Mouse (Mus musculus): ENCODE measurements around the gene Otud7a.

The Otud7a gene

DNA sequence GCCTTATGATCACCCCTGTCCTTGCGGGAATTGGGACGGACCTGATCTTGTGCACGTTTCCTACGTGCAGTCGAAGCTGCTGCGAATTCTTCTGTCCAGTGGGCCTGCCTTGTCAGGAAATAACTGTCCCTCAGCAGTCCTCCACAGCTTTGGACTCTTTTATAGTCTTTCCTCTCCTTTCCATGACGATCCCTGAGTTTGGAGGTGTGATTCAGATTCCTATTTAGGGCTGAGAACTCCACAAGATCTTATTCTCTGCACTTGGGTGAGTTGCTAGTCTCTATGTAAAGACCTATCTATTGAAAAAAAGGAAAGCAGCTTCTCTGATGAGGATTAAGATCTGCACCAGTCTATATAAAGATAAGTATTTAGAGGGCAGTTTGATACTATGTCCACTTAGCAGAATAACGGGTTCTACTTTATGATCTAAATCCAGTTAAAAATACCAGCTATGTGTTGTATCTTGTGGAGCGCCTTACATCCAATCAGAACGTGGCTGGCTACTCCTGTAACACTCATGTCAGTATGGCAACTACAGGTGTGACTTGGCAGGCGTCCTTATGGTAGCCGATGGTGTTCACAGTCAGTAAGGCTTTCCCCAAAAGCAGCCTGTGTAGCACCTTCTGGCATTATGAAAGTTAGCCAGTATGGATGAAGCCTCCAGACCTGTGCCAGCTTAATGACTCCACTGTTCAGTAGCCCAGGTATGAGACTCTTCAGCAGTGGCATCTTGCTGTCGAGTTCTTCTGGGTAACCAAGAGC is 274.8 kb downstream of the Otud7a start:
- peak; percentile 38 for DNase-seq

DNA sequence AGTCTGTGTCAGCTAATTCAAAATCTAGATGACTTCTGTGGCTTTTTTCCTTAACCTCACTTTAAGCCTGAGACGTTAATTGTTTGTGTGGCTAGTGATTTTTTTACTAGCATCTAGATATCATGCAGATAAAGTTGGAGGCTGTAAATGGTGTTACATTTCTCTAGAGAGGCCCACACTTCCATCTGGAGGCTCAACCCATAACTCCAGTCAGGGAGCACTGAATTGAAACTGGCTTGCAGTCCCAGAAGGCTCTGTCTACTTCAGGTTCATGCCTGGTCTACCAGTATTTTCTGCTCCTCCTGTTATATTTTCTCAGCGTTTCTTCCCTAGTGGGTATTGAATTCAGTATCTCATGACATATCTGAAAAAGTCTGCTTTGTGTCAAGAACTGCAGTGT is 276.1 kb downstream of the Otud7a start:
- DNase-seq, result no peak

DNA sequence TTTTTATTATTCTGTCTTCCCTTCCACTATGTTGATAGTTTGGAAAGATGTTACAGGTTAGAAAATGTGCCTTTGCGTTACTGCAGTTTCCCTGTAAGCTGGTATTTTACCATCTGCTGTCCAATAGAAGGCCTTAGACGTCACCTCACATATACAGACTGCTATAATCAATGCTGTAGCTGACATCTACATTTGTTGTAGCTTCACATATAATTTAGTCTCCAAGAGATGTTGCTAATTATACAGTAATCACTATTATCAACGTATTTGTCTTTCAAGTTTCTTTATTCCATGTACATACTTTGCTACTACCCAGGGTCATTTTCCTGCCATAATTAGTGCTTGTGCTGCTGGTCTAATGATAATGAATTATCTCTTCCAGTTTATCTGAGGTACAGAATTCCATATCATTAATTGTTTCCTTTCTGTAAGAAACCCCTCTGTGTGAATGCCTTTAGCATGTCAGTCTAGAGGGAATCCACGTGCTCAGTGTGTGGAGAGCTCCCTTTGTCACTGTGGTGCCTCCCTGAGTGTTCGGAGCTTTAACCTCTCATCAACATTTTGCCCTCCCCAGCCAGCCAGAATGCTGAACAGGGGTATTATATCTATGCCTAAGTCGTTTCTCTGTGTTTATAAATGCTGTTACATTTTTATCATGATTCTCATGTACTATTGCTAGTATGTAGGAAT is 280.6 kb downstream of the Otud7a start:
- no peak for DNase-seq

DNA sequence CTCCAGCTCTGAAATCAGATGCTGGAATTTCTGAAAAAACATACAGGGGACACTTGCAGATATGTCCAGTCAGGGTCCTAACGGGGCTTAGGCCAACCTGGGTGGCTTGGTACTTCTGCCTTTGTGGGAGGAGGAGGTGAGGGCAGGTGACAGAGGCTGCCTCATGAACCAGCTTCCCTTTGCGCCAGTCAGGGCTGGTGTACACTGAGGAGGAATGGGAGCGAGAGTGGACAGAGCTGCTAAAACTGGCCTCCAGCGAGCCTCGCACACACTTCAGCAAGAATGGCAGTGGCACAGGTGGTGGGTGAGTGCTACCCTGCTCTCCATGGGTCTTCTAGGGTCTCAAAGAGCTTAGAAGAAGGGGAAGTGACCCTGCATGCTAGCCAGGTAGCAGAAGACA is 285.1 kb downstream of the Otud7a start:
- no peak for DNase-seq

DNA sequence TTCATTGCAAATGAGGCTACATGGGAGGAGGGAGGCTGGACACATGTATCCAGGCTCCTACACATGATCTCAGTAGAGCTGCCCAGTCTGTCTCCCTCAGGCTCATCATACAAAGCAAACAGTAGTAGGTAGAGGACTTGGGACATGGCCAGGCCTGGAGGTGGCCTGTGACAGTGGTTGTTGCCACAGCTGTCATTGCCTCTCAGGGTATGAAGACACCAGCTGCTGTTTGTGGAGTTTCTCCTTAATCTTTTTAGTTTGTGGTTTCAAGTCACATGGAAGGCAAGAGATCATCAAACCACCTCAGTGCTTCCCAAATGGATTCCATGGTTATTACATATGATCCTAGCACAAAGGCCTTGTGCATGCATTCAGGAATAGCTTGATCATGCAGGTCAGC is 285.5 kb downstream of the Otud7a start:
- DNase-seq, result no peak

DNA sequence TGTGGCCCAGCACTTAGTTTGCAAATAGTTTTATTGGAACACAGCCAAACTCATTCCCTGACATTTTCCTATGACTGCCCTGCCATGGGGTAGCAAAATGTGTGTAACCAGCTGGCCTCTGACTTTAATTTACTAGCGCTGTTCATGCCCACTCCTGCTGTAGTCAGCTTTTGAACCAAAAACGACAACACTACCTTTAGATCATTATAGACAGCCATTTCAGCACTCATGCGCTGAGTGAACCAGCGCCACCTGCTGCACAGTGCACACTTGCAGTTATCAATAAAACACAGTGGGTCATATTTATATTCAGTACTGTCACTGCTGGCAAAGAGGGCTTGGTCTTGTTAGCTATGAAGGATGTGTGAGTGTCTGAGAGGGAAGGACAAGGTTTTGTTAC is 293.2 kb downstream of the Otud7a start:
- DNase-seq, result no peak

DNA sequence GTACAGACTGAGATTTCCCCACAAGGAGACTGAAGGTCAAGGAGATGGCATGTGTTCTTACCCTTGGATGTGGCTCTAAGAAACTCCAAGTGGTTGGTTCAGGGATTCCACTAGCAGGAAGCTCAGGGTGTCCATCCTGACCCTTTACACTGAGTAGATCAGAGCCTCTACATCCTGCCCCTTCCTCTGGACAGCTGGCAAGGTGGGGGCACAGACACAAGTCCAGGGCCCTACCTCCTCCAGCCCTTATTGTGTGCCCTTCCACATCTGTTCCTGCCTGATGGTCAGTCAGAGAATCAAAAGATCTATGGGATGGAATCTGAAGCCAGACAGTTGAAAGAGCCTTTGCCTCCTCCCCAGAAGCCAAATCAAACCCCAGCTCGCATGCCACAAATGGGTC is 293.6 kb downstream of the Otud7a start:
- no peak for DNase-seq

DNA sequence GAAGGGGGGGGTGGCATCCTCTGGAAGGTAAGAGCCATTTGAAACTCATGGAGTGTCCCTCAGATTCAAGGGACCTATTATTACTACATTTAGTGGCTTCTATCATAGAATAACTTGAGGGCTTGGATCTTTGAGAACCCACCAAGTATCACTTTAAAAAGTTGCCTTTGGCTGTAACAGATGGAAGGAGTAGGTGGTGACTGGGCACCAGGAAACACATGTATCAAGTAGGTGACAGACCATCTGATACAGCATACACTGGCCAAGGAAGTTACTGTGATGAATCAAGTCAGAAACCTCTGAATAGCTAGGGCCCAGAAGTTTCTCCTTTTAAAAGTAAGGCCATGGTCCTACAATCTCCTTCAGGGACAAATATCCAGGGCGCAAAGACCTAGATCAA is 298.6 kb downstream of the Otud7a start:
- DNase-seq, result no peak

DNA sequence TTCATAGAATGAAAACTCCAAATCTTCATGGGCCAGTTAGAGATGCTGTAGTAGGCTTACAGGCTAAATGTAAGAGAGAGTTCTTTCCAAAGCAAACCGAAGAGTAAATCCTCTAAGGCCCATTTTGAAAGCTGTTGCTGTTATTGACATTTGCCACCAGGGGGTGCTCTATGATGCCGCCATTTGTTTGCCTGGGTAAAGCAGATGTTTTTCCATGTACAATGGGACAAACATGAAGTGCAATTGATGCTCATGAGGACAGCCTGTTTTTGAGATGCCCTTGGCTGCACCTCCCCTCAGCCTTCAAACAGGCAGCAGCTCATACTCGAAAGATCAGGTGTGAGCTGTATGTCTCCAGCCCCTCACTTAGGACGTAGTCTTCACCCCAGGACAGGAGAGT is 307.5 kb downstream of the Otud7a start:
- DNase-seq, result peak; percentile 66

DNA sequence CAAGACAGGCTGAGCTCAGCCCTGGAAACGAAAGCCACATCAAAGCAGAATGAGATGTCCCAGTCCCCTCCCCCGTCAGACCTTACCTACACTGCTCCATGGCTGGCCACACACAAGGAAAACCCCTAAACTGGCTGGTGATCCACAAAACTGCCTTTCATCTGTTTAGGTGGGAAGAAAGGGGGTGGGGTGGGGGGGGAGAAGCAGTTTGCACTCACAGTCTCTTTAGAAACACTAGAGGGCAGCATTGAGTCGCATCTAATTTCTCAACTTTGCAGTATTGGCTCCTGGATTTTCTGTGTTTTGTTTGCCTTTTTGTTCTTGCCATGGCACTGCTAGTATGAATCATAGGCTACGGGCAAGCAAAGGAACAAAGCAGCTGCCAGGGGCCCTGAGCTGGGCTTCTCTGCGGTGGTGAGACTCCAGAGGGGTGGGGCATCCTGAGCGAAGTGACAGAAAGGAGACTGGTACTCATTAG is 308.8 kb downstream of the Otud7a start:
- peak; percentile 70 for DNase-seq

DNA sequence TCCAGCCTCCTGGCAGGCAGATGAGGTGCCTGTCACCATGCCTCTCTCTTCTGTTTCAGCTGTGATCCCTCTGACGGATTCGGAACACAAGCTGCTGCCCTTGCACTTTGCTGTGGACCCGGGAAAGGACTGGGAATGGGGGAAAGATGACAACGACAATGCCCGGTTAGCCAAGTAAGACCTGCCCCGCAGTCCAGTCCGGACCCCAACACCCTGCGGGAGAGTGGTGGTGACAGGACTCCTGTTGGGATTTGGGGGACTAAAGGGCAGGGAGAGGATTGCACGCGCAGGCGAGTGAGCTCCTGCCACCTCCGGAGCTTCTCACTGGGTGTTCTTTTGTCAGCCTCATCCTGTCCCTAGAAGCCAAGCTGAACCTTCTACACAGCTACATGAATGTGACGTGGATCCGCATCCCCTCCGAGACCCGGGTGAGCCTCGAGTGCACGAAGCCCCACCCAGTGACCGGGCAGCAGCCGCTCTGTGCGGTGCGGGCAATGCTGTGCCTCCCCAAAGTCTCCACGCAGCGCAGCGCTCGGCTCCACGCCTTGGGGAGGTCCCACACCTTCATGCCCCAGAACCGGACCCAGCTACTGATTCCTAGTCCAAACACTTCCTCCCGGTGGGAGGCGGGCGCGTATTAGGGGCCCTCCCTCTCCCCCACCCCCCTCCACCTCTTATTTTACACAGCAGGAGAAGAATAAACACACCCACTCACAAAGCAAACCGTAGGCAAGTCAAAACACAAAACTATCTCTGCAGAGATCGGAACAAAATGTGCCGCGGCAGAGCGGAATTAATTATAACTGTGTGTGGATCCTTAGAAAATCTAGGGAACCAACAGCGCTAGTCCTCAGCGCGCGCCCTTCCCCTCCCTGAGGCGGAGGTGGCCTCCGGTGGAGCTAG is 310.3 kb downstream of the Otud7a start:
- DNase-seq, result peak; percentile 34

DNA sequence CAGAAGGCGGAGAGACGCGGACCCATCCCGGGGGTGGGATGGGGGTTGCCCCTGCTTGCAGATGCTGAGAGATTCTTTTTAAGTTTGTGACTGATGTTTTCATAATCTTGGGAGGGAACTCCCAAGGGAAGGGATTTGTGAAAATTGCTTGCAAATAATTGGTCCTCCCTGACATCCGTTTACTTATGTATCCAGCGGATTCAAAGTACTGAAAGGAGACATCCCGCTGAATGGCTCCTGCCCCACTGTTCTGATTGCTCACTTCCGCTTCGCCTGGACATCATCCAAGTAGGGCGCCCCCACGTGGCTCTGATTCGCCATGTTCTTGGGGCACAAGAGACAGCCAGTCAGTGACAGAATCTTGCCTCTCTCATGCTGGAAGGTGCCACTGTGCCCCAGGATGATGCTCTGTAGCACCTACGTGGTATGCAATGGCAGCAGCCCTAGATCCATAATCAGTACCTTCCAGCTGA is 311.0 kb downstream of the Otud7a start:
- DNase-seq, result peak; percentile 76

DNA sequence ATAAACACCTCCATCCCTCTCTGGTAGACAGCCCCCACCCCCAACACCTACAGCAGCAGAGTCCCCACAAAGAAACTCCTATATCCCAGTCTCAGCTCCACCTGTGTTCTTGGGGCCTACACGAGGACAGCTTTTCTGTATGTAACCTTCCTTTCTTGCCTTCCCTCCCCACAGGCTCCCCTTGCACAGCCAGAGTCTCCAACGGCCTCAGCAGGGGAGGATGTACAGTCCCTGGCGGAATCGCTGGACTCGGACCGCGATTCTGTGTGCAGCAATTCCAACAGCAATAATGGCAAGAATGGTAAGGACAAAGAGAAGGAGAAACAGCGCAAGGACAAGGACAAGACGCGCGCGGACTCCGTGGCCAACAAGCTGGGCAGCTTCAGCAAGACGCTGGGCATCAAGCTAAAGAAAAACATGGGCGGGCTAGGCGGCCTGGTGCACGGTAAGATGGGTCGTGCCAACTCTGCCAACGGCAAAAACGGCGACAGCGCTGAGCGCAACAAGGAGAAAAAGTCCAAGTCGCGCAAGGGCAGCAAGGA is 312.7 kb downstream of the Otud7a start:
- DNase-seq, result peak; percentile 32

DNA sequence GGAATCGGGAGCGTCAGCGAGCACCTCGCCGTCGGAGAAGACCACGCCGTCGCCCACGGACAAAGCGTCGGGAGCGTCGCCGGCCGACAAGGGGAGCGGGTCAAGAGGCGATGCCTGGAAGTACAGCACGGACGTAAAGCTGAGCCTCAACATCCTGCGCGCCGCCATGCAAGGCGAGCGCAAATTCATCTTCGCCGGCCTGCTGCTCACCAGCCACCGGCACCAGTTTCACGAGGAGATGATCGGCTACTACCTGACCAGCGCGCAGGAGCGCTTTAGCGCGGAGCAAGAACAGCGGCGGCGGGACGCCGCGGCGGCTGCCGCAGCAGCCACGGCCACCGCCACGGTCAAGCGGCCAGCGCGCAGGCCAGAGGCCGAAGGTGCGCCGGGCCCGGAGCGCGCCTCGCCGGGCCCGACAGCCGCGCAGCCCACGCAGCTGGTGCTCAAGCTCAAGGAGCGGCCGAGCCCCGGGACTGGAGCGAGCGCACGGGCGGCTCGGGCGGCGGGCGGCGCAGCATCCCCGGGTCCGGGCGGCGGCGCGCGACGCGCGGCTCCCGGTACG is 313.2 kb downstream of the Otud7a start:
- DNase-seq, result no peak

DNA sequence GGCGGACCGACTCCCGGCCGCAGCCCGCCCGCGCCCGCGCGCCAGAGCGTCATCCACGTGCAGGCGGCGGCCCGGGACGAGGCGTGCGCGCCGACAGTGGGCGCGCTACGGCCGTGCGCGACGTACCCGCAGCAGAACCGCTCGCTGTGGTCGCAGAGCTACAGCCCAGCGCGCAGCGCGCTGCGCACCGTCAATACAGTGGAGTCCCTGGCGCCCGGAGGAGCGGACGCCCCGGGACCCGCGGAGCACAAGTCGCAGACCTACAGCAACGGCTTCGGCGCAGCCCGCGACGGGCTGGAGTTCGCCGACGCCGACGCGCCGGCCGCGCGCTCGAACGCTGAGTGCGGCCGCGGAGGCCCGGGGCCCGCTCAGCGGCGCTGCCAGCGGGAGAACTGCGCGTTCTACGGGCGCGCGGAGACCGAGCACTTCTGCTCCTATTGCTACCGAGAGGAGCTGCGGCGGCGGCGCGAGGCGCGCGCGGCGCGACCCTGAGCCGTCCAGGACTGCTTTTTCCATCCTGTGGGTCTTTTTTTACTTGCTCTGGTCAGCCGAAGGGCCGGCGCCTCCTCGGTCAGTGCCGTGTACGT is 313.8 kb downstream of the Otud7a start:
- DNase-seq, result no peak

DNA sequence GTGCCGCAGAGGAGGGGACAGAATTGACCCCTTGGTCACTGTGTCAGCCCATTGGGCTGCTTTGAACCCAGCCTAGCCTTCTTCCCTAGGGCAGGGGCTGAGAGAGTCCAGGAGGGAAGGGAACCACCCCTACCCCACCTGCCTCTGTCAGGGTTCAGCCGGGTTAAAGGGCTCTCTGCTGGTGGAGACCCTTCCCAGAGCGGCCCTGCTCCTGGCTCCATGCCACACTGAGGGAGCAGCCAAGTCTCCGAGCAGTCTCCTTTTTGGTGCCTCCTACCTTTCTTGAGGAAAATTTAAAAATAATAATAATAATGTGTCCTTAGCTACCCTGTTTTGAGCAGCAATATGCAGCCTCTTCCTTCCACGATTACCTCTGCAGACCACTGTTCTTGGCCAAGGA is 315.1 kb downstream of the Otud7a start:
- DNase-seq, result no peak

DNA sequence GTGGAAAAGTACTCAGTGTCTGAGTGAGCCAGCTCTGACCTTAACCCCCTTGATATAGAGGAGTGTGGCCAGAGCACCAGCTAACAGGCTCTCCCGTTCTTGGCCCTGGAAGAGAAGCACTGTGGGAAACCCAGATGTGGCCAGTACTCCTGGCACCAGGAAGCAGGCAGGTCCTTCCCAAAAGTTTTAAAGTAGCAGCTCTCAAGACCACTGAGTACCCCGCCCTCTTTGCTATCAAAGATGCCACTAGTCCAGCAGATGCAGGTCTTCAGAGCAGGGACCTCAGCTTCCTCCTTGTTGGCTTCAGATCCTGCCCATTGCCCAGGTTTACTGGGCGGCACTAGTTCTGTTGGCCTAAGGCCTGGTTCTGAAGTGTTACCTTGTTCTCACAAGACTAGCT is 318.0 kb downstream of the Otud7a start:
- no peak for DNase-seq

DNA sequence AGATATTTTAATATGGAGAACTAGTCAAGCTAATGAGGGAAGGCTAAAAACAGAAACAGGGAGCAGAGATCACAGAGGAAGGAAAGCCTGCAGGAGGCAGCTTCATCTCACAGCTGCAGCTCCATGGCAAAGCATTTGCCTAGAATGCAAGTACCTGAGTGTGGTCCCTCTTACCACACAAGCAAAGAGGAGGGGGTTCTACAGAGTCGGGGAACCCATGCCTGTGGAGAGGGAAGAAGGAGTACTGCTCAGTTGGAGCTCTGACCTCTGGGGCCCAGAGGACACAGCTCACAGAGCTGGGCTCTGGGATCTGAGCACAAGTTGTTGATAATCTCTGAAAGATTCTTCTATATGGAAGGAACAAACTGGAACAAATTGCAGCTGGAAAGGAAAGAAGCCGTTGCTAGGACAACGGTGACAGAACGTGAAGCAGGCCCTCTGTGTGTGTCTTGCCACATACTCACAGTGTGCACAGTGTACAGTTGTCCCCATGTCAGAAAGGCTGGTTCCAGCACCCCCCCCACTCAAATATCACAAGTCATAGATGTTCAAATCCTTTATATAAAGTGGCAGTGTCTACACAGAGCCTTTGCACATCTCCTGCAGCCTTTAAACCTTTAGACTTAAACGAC is 324.0 kb downstream of the Otud7a start:
- no peak for DNase-seq

DNA sequence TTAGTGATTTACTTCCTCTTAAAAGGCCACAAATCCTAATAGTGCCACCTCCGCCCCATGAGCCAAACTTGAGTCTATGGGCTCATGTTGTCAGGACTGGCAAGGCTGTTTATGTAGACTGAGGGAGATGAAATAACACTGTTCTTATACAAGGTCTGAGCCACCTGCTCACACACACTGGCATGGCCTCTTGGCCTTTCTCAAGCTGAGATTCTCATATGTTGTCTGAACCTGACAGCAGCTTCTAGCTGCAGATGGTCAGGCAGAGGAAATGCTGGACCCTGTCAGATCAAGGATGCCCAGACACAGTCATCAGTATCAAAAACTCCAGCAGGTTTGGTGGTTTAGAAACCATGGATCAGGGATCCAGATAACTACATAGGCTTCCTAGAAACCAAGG is 328.7 kb downstream of the Otud7a start:
- no peak for DNase-seq

DNA sequence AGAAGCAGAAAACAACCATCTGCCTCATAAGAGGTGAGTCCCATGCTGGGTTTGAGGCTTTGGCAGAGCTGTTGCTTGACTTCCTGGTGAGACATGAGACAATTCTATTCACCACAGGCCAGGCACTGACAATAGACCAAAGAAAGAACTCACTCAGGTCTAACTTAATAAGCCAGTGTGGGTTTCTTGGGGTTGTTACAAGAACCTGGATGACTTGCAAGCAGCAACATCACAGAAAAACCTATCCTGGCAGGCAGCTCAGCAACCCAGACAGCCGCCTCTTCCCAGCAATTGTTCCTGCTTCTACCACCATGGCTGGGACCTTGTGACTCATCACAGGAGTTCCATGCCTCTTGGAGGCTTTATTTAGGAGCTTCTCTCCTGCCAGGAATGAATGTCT is 329.7 kb downstream of the Otud7a start:
- peak; percentile 52 for DNase-seq

DNA sequence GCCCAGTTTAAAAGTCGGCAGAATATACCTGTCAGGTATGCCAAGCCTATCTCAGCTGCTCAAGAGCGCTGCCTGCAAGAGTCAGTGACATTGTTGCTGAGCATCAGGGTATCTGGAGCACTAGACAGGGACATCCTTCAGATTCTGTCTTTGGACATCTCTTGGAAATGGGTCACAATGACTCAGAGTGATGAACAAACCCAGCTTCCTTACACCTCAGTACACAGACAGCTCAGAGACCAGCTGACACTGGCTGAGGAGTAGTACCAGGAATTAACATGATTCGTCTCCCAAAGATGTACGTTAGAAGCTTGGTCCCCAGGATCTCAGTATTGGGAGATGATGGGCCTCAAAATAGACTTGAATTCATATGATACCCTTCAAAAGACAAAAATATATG is 332.8 kb downstream of the Otud7a start:
- no peak for DNase-seq

DNA sequence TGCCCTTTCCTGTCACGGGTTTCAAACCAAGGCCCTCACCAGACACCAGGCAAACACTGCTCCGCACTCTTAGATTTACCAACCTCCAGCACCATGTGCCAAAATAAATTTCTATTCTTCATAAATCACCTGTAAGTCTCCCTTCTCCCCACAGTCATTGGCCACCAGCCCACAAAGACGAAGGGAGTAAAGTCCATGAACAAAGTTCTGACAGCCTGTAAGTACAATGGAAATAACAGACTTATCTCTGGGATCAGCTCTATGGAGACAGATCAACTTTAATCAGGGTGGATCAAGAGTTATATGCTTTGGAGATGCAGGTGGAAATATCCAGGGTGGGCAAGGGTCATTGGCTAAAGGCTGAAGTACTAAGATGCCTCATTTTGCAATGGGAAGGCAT is 336.3 kb downstream of the Otud7a start:
- DNase-seq, result no peak
